Mouse (Mus musculus) layer of hippocampus, adult 11-12 months (tissue): ENCODE results near the gene Rdh16f1.
A peak's percentile ranks its signal among the peaks of the same experiment; 100 is the strongest.

Experiments
- DNase-seq: peaks from one replicate; pipeline ENCODE4 v3.0.0; 2022; ENCODE audit warnings: low spot score

Rdh16f1 gene

DNA sequence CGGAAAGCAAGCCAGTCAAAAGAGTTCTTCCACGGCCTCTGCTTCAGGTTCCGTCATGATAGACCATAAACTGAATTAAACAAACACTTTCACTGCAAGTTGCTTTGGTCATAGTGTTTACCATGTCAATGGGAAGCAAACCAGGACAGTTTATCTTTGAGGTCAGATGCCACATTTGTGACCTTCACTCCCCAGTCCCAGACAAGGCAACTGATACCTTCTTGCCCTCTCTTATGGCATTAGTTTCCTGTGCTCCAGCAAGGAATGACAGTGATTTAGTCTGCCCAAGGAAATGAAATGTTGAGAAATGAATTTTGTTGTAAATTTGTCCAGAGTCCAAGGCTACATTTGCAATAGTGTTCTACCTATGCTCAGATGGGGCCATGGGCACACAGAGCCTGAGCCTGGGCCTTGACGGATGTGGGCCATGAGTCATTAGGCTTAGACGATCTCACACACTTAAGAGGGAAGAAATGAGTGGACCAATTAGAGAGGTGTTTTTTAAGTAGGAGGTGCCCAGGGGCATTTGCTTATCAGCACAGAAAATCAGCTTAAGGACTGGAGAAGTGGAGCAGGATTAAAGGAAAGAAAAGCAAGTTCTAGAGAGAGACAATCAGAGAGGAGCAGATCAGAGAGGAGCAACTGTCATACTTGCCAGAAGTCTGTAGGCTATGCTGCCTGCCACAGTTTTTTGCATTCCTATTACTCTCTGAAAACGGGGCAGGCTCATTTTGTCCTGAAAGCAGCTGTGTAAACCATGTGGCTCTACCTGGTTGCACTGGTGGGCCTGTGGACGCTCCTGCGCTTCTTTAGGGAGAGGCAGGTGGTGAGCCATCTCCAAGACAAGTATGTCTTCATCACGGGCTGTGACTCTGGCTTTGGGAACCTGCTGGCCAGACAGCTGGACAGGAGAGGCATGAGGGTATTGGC is at the start of gene Rdh16f1, which contains the start of gene Rdh1:
Gene Rdh16f1, plus strand, starts transcription at position 607 of the 930 bp plus-strand sequence.
Gene Rdh1, plus strand, starts transcription at position 541 of the 930 bp plus-strand sequence.
- no peak for DNase-seq

DNA sequence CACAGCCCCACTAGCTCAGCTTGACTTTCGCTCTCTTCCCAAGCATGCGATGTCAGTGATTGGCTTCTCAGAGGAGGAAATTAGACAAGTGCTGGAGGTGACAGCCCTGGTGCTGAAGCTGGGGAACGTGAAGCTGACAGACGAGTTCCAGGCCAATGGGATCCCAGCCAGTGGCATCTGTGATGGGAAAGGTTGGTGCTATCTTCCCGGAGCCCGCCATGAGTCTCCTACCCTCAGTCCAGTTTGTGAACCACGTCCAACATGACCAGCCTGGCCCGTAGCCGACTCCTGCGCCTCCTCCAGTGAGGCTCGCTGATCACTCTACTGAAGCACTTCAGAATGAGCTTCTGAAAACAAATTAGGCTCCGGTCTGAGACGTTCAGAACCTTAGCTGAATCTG is 49.3 kb upstream of the Rdh16f1 start:
- DNase-seq: no peak

DNA sequence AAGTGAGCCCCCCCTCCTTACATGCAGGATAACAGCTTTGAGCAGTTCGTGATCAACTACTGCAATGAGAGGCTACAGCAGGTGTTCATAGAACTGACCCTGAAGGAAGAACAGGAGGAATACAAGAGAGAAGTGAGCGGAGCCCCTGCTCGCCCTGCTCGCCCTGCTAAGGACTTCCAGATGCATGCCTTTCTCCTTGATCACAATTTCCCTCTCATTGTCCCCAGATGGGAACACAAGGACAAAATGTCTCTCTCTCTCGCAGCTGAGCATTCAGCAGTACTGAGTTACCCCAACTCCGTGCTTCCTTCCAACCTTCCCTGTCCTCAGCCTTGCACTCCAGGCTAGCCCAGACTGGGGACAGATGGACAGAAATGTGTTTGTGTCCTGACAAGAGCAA is 46.9 kb upstream of the Rdh16f1 start:
- no peak for DNase-seq

DNA sequence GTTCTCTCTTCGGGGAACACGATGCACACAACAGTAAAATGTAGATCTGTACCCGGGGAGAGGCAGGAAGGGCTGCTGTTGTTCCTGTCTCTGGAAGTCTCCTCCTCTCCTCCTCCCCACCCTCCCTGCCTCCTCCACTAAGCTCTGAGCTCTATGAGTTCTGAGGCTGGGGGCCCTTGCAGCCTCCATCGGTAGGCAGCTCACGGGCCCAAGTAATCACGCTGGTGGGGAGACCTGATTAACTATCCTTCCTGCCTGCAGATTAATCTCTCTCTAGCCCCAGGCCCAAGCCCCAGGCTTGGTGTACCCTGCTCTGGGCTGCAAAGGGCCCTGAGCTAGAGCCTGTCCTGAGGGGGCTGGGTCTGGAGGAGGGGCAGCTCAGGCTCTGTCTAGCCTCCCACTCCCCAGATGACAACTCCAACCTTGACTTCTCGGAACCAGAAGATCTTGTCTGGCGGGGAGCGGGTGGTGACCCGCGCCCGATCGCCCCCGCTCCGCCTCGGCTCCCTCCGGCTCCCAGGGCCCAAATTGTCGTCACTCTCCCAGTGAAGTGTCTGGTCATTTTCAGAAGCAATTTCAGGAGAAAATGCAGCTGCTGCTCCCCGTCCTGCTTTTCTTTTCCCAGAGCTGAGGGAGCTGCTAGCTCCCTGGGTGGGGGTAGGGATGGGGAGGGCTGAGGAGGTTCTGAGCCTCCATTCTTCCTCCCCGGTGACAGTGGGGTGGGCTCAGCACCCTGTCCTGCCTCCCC is 37.7 kb upstream of the Rdh16f1 start:
- no peak for DNase-seq

DNA sequence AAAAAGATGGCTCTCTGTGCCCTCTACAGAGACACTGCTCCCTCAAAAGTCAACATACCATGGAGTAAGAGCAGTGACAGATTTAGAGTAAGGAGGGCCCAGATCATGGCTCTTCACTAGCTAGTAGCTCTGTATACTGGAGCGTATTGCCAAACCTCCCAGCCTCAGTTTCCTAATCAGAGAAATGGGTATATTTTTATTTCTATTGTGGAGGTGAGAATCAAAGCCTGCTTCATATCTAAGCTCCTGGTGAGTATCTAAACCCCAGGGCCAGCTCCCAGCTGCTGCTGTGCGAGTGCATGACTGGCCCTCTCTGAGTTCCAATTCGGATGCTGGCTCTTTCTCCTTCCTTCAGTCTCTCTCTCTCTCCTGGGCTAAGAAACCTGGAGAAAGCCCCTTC is 35.4 kb upstream of the Rdh16f1 start, which contains the start of gene Tac2:
Gene Tac2, plus strand, starts transcription at position 301 of the 400 bp plus-strand sequence.
- DNase-seq: no peak

DNA sequence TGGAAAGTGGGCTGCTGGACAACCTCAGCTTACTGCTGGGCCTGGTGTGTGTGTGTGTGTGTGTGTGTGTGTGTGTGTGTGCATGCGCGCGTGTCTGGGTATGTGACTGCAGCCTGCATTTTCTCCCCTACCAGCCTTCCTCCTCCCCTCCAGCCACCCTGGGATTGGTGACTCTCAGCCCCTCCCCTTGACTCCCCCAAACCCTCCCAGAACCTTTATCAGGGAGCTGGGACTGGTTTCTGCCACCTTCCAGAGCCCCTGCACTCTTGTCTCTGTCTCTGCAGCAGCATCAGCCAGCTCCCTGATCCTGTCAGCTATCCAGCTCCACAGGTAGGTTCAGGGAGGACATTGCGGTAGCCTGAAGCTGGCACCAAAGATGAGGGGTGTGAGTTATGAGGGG is 34.5 kb upstream of the Rdh16f1 start:
- DNase-seq: no peak

DNA sequence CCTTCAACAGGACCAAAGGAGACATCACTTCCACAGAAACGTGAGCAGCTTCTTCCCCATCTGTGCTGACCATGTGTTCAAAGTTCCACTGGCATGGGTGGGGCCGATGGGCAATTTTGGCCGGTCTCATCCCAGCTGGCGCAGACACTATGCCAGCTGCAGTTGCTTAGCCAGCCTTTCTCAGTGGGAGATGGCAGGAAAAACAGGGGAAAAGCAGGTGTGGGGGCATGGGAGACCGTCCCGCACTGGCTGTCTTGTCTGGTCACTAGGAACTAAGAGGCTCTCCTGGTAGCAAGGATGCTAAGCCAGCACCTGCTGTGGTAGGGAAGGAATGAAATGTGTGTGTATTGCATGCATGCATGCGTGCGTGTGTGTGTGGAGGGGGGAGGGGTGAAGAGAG is 31.1 kb upstream of the Rdh16f1 start:
- DNase-seq: no peak

DNA sequence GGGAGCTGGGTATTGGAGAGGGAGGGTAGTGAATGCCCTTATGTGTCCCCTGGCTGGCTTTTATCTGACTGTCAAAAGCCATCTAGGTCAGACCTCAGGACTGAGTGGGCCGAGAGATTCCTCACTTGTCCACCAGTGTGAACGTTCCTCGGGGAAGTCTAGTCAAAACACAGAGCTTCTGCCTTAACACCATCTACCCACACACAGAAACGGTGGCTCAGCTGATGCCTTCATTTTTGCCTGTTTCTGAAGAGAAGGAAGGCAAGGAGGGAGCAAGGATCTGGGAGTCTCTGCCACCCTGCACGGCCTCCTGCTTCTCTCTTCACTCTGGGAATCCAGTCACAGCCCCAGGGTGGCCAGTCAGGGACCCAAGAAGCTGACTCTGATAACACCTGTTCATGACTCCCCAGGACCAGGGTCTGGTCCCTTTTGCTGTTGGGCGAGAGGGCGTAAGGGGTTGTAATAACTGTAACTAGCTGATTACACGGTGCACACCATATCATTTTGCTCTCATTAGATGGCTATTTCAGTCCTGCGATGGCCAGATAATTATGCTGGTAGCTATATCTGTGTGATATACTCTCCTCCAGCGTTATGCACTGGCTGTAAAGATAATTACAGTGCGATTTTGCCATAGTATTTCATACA is 29.2 kb upstream of the Rdh16f1 start:
- DNase-seq: no peak

DNA sequence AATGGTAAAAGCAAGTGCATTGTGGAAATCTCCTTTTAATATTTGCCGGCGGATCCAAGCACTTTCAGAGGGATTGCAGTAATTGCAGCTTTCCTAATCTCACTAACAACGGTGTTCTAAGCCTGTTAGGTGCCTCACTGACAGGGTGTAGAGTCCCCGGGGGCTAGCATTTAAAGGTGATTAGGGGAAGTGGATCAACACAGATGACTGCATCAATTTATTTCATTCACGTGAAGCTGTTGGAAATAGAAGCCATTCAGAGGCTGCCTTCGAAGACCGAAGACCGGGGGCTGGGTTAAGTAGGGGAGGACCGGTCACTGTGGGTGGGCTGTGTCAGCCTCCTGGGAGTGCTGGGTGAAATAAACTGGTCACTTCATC is 28.7 kb upstream of the Rdh16f1 start:
- DNase-seq: no peak

DNA sequence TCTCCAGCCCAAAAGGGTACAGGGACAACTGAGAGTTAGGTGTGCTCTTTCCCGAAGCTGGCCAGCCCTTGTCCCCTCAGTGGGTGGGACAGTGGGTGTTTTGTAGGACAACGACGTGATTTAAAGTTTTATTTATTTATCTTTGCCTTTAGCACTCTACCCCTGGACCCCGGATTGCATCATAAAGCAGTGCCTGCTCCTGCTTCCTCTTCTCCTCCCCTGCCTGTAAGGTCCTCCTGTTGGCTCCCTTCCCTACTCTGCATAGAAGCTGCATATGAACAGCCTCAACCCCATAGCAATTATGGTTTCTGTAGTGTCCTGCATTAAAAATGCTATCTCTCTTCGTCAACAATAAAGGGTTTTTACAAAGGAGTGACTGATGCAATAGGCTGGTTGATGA is 28.2 kb upstream of the Rdh16f1 start:
- DNase-seq: no peak

DNA sequence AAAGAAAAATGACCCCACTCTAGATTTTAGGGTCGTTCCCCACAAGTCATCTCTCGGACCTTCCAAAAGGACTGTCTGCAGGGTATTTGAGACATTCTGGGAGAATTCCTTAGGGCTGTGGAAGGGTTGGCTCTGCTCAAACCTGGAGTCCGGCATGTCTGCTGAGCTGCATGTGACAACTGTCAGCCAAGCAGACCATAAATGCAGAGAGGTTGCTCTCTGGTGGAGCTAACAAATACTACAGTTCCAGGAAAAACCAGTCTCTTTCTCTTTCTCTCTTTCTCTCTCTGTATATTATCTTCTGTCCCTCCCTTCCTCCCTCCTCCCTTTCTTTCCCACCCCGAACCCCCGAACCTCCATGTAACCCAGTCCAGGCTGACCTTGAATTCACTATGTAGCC is 25.2 kb upstream of the Rdh16f1 start:
- no peak for DNase-seq

DNA sequence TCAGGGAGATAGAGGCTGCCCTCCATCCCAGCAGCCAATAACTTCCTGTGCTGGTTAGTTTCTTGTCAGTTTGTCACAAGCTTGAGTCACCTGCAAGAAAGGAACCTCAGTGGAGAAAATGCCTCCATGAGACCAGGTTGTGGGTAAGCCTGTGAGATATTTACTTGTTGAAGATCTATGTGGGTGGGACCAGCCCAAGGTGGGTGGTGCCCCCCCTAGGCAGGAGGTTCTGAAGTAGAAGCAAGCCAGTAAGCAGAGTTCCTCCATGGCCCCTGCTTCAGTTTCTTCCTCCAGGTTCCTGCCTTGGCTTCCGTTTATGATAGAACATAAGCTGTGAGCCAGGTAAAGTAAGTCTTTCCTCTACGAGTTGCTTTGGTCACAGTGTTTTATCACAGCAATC is 23.3 kb upstream of the Rdh16f1 start:
- no peak for DNase-seq

DNA sequence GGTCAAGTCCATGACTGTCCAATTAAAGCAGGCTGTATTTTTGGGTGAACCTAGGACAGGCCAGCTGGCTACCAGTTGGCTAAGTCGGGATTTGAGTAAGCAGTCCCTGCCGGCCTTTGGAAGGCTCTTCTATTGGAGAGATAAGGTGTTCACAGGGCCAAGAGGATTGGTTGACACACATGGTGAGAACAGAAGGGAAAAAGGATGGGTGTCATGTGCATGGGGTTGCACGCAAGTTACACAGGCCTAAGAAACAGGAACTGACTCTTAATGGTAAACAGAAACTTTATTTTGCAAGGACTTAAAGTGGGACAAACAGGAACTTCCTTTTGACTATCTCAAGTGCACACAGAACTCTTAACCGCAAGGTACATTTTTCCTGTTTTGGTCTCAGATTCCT is 22.7 kb upstream of the Rdh16f1 start:
- no peak for DNase-seq

DNA sequence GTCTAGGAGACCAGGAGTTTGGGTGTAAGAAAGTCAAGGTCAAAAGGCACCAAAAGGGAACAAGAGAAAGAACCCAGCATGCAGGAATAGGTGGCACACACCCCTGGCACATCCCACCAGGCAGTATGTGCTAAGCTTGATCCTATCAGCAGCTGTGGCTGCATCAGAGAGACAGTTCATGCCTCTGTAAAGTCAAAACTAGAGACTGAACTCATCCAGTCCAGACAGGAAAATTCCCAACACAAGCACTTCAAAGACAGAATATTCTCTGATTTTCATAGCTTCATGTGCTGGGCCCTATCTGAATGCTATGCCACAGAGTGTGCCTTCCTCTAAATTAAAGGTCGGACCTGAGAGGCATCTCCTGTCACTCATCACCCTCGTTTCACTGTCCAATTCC is 22.0 kb upstream of the Rdh16f1 start:
- no peak for DNase-seq

DNA sequence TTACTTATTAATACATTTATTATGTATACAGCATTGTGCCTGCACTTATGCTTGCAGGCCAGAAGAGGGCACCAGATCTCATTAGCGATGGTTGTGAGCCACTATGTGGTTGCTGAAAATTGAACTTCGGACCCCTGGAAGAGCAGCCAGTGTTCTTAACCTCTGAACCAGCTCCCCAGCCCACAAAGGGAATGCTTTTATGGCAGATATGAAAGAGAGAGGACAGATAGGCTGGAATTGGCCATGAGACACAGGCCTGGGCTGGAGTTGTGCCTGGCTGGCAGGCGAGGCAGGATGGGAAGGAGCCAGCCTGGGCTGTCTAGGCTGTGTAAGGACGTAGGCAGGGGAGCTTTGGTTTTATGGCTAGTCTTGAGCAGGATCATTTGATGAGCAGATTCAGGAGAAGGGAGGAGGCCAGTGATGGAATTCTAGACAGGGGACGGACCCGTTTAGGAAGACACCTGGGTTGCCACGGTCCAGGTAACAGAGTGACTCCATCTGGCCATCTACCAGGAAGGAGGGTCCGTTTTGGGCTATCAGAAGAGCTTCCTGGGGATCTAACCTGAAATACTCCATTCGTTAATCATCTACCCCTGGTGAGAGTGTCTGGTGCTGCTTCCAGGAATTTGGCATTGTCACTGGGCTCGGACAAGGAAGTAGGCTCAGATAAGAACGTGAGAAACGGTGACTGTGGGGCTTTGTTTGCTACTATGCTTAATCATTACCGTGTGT is 21.3 kb upstream of the Rdh16f1 start:
- no peak for DNase-seq

DNA sequence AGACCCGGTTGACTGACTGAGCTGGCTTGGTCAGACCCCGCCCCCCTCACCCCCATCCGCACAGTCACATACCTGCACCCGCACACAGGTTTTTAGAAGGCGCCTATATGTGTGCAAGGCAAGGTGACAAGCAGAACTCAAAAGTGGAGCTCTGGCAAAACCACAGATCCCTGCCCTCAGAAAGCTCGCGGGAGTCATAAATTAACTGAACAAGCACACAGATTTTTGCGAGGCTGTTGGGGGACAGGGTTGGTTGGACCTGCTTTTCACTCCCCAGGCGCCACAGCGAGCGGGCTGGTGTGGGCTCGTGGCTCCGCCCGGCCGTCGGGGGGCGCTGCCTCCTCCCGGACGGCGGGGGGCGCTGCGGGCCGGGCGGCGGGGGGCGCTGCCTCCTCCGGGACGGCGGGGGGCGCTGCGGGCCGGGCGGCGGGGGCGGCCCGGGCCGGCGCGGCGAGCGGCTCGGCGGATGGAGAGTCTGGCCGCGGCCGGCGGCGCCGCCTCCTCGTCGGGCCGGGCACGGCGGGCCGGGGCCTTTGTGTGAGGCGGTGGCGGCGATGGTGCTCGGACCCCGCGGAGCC is 20.4 kb upstream of the Rdh16f1 start, which contains the start of gene Zbtb39:
Gene Zbtb39, plus strand, starts transcription at position 456 of the 578 bp plus-strand sequence.
- DNase-seq: peak; percentile 74

DNA sequence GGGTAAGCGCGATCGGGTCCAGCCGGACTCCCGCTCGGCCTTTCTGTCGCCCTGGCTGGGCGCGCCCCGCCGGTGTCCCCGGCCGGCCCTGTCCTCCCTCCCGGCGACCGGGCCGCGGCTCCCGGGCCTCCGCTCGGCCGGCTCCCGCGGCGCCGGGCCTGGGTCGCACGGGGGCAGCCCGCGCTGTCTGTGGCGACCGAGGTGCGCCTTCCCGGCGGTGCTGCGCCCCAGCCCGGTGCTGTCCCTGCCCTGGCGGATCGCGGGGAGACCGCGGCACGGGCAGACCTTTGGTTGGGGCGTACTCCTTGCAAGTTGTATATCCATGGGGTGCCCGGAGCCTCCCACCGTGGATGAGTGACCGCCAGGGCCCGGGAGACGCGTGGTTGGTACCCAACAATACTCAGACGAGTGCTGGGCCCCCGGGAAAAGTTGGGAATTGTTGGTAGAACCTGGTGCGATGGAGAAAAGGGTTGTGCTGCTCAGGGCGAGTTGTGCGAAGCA is 19.9 kb upstream of the Rdh16f1 start:
- peak; percentile 19 for DNase-seq

DNA sequence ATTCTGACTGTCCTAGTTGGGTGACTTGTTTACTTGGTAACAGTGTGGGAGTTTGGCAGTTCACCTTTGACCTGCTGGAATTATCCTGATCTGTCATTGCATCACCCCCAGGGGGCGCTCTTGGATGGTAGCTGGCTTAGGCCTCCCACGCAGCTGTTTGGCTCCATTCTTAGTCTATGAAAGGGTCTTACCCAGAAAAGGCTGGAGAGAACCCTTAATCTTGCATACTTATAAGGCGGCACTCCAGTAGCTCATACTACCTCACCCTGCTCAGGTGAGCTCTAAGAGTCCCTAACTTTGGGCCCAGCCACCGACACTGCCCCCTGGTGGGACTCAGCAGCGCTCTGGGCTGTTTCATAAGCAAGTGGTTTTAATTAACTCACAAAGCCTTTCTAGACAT is 14.9 kb upstream of the Rdh16f1 start:
- DNase-seq: no peak

DNA sequence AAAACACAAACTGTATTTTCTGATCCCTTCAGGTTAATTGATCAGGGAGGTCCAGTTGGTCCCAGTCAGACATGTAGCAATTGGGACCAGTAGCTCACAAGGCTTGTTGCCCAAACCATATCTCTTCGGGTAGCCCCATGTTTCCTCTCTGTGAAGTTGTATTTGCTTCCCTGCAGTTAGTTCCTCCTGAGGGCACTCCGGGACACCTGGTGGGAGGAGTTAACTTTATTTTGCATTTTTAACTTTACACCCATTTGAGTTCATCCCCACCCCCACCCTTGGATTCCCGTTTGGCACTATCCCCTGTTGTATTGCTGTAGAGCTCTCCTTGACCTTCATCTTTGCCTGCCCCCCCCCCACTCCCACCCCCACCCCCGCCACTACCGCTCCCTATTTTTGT is 13.7 kb upstream of the Rdh16f1 start:
- no peak for DNase-seq

DNA sequence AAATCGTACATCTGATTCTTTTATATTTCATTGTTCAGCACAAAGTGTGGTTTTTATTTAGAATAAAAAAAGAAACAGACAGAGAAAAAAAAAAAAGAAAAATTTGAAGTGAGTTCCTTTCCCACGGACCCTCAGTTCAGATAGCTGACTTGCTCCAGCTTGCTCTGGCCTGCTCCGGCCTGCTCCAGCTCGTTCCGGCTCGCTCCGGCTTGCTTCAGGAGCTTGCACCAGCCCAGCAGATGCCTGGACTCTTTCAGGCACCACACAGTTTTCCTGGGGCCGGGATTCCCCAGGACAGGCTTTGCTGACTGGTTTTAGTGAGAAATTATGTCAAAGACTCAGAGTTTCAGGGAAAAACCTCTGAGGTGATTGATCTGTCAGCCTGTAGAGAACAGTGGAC is 12.3 kb upstream of the Rdh16f1 start:
- DNase-seq: no peak
